Mouse (Mus musculus): ENCODE data around the gene Gm21887.
"Not testable (repeated sequence)": the region's sequence is repeated elsewhere in the genome, so short reads cannot be mapped to it uniquely, and the experiment has no call there.

The Gm21887 gene

DNA sequence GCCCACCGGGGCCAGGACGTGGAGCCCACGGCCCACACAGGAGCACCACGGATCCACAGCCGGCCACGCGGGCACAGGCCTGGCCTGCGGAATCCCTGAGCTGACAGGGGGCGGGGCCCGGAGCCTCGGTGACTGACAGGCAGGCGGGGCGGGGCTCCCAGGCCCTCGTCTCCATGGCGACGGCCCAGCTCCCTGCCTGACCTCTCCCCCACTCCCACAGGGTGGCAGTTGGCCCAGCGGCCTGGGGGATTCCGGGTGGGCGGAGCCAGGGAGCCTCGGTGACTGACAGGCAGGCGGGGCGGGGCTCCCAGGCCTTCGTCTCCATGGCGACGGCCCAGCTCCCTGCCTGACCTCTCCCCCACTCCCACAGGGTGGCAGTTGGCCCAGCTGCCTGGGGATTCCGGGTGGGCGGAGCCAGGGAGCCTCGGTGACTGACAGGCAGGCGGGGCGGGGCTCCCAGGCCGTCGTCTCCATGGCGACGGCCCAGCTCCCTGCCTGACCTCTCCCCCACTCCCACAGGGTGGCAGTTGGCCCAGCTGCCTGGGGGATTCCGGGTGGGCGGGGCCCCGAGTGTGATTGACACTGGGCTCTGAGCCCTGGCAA is 11.5 kb upstream of the Gm21887 start:
- peak; percentile 100 for DNase-seq (ENCODE audit: low spot score)

DNA sequence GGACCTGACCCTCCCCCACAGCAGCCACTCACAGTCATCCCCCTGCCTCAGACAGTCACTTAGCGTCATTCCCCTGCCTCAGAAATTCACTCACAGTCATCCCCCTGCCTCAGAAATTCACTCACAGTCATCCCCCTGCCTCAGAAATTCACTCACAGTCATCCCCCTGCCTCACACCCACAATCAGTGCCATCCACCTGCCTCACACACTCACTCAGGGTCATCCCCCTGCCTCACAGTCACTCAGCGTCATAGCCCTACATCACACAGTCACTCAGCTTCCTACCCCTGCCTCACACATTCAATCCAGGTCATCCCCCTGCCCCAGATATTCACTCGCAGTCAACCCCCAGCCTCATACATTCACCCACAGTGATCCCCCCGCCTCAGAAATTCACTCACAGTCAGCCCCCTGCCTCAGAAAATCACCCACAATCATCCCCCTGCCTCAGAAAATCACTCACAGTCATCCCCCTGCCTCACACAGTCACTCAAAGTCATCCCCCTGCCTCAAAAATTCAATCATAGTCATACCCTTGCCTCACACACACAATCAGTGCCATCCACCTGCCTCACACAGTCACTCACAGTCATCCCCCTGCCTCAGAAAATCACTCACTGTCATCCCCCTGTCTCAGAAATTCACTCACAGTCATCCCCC is 10.8 kb upstream of the Gm21887 start:
- not testable (repeated sequence) for DNase-seq (ENCODE audit: low spot score)

DNA sequence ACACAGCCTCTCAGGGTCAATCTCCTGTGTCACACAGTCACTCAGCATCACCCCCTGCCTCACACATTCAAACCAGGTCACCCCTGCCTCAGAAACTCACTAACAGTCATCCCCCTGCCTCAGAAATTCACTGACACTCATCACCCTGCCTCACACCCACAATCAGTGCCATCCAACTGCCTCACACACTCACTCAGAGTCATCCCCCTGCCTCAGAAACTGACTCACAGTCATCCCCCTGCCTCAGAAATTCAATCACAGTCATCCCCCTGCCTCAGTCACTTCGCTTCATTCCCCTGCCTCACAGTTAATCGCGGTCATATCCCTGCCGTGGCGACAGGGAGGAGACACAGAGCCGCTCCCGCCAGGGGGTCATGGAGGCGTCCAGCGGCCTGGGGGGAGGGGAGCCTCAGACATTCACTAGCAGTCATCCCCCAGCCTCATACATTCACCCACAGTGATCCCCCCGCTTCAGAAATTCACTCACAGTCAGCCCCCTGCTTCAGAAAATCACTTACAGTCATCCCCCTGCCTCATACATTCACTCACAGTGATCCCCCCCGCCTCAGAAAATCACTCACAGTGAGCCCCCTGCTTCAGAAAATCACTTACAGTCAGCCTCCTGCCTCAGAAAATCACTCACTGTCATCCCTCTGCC is 10.1 kb upstream of the Gm21887 start:
- DNase-seq (ENCODE audit: low spot score) = peak; percentile 85

DNA sequence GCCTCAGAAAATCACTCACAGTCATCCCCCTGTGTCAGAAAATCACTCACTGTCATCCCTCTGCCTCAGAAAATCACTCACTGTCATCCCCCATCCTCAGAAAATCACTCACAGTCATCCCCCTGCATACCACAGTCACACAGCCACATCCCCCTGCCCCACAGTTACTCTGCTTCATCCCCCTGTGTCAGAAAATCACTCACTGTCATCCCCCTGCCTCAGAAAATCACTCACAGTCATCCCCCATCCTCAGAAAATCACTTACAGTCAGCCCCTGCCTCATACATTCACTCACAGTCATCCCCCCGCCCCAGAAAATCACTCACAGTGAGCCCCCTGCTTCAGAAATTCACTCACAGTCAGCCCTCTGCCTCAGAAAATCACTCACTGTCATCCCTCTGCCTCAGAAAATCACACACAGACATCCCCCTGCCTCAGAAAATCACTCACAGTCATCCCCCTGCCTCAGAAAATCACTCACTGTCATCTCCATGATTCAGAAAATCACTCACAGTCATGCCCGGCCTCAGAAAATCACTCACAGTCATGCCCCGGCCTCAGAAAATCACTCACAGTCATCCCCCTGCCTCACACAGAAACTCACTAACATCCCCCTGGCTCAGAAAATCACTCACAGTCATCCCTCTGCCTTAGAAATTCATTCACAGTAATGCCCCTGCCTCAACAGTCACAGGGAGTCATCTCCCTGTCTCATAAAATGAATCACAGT is 9.4 kb upstream of the Gm21887 start:
- DNase-seq (ENCODE audit: low spot score) = not testable (repeated sequence)

DNA sequence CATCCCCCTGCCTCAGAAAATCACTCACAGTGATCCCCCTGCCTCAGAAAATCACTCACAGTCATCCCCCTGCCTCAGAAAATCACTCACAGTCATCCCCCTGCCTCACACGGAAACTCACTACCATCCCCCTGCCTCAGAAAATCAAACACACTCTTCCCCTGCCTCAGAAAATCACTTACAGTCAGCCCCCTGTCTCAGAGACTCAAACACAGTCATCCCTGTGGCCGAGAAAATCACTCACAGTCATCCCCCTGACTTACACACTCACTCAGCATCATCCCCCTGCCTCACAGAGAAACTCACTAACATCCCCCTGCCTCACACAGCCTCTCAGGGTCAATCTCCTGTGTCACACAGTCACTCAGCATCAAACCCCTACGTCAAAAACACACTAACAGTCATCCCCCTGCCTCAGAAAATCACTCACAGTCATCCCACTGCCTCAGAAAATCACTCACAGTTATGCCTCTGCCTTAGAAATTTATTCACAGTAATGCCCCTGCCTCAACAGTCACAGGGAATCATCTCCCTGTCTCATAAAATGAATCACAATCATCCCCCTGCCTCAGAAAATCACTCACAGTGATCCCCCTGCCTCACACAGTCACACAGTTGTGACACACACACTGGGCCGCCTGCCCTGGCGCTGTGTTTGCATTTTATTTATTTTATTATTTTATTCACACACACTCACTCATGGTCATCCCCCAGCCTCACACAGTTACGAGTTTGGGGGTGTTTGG is 8.6 kb upstream of the Gm21887 start:
- not testable (repeated sequence) for DNase-seq (ENCODE audit: low spot score)

DNA sequence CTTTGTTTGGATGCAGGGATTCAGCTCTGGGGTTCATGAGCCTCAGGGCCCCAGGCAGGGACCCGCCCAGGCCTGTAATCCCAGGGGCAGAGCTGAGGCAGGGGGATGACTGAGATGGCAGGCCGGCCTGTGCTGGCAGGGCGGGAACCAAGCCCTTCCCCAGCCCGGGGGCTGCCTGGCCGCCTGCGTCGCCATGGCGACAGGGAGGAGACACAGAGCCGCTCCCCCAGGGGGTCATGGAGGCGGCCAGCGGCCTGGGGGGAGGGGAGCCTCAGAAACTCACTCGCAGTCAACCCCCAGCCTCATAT is 8.1 kb upstream of the Gm21887 start:
- not testable (repeated sequence) for DNase-seq (ENCODE audit: low spot score)

DNA sequence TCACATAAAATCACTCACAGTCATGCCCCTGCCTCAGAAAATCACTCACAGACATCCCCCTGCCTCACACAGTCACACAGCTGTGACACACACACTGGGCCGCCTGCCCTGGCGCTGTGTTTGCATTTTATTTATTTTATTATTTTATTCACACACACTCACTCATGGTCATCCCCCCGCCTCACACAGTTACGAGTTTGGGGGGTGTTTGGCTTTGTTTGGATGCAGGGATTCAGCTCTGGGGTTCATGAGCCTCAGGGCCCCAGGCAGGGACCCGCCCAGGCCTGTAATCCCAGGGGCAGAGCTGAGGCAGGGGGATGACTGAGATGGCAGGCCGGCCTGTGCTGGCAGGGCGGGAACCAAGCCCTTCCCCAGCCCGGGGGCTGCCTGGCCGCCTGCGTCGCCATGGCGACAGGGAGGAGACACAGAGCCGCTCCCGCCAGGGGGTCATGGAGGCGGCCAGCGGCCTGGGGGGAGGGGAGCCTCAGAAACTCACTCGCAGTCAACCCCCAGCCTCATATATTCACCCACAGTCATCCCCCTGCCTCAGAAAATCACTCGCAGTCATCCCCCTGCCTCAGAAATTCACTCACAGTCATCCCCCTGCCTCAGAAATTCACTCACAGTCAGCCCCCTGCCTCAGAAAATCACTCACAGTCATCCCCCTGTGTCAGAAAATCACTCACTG is 6.8 kb upstream of the Gm21887 start:
- DNase-seq (ENCODE audit: low spot score) = not testable (repeated sequence)

DNA sequence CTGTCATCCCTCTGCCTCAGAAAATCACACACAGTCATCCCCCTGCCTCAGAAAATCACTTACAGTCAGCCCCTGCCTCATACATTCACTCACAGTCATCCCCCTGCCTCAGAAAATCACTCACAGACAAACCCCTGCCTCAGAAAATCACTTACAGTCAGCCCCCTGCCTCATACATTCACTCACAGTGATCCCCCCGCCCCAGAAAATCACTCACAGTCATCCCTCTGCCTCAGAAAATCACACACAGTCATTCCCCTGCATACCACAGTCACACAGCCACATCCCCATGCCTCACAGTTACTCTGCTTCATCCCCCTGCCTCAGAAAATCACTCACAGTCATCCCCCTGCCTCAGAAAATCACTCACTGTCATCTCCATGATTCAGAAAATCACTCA is 5.9 kb upstream of the Gm21887 start:
- DNase-seq (ENCODE audit: low spot score) = not testable (repeated sequence)

DNA sequence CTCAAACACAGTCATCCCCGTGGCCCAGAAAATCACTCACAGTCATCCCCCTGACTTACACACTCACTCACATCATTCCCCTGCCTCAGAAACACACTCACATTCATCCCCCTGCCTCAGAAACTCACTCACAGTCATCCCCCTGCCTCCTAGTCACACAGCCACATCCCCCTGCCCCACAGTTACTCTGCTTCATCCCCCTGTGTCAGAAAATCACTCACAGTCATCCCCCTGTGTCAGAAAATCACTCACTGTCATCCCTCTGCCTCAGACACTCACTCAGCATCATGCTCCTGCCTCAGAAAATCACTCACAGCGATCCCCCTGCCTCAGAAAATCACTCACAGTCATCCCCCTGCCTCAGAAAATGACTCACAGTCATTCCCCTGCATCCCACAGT is 5.2 kb upstream of the Gm21887 start:
- not testable (repeated sequence) for DNase-seq (ENCODE audit: low spot score)

DNA sequence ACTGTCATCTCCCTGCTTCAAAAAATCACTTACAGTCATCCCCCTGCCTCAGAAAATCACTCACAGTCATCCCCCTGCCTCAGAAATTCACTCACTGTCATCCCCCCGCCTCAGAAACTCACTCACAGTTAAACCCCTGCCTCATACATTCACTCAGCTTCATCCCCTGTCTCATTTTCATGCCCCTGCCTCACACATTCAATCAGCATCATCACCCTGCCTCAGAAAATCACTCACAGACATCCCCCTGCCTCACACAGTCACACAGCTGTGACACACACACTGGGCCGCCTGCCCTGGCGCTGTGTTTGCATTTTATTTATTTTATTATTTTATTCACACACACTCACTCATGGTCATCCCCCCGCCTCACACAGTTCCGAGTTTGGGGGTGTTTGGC is 4.7 kb upstream of the Gm21887 start:
- DNase-seq (ENCODE audit: low spot score) = not testable (repeated sequence)

DNA sequence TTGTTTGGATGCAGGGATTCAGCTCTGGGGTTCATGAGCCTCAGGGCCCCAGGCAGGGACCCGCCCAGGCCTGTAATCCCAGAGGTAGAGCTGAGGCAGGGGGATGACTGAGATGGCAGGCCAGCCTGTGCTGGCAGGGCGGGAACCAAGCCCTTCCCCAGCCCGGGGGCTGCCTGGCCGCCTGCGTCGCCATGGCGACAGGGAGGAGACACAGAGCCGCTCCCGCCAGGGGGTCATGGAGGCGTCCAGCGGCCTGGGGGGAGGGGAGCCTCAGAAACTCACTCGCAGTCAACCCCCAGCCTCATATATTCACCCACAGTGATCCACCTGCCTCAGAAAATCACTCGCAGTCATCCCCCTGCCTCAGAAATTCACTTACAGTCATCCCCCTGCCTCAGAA is 4.3 kb upstream of the Gm21887 start:
- DNase-seq (ENCODE audit: low spot score) = not testable (repeated sequence)

DNA sequence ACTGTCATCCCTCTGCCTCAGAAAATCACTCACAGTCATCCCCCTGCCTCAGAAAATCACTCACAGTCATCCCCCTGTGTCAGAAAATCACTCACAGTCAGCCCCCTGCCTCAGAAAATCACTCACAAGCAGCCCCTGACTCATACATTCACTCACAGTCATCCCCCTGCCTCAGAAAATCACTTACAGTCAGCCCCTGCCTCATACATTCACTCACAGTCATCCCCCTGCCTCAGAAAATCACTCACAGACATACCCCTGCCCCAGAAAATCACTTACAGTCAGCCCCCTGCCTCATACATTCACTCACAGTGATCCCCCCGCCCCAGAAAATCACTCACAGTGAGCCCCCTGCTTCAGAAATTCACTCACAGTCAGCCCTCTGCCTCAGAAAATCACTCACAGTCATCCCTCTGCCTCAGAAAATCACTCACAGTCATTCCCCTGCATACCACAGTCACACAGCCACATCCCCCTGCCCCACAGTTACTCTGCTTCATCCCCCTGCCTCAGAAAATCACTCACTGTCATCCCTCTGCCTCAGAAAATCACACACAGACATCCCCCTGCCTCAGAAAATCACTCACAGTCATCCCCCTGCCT is 3.7 kb upstream of the Gm21887 start:
- not testable (repeated sequence) for DNase-seq (ENCODE audit: low spot score)

DNA sequence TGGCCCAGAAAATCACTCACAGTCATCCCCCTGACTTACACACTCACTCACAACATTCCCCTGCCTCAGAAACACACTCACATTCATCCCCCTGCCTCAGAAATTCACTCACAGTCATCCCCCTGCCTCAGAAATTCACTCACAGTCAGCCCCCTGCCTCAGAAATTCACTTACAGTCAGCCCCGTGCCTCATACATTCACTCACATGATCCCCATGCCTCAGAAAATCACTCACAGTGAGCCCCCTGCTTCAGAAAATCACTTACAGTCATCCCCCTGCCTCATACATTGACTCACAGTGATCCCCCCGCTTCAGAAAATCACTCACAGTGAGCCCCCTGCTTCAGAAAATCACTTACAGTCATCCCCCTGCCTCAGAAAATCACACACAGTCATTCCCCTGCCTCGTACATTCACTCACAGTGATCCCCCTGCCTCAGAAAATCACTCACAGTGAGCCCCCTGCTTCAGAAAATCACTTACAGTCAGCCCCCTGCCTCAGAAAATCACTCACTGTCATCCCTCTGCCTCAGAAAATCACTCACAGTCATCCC is 2.7 kb upstream of the Gm21887 start:
- not testable (repeated sequence) for DNase-seq (ENCODE audit: low spot score)

DNA sequence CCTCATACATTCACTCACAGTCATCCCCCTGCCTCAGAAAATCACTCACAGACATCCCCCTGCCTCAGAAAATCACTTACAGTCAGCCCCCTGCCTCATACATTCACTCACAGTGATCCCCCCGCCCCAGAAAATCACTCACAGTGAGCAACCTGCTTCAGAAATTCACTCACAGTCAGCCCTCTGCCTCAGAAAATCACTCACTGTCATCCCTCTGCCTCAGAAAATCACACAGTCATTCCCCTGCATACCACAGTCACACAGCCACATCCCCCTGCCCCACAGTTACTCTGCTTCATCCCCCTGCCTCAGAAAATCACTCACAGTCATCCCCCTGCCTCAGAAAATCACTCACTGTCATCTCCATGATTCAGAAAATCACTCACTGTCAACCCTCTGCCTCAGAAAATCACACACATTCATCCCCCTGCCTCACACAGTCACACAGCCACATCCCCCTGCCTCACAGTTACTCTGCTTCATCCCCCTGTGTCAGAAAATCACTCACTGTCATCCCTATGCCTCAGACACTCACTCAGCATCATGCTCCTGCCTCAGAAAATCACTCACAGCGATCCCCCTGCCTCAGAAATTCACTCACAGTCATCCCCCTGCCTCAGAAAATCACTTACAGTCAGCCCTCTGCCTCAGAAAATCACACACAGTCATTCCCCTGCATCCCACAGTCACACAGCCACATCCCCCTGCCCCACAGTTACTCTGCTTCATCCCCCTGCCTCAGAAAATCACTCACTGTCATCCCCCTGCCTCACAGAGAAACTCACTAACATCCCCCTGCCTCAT is 1.9 kb upstream of the Gm21887 start:
- not testable (repeated sequence) for DNase-seq (ENCODE audit: low spot score)

DNA sequence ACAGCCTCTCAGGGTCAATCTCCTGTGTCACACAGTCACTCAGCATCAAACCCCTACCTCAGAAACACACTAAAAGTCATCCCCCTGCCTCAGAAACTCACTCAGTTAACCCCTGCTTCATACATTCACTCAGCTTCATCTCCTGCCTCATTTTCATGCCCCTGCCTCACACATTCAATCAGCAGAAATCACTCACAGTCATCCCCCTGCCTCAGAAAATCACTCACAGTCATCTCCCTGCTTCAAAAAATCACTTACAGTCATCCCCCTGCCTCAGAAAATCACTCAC is 1.3 kb upstream of the Gm21887 start:
- DNase-seq (ENCODE audit: low spot score) = not testable (repeated sequence)

DNA sequence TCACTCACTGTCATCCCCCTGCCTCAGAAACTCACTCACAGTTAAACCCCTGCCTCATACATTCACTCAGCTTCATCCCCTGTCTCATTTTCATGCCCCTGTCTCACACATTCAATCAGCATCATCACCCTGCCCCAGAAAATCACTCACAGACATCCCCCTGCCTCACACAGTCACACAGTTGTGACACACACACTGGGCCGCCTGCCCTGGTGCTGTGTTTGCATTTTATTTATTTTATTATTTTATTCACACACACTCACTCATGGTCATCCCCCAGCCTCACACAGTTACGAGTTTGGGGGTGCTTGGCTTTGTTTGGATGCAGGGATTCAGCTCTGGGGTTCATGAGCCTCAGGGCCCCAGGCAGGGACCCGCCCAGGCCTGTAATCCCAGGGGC is 875 bp upstream of the Gm21887 start:
- not testable (repeated sequence) for DNase-seq (ENCODE audit: low spot score)

DNA sequence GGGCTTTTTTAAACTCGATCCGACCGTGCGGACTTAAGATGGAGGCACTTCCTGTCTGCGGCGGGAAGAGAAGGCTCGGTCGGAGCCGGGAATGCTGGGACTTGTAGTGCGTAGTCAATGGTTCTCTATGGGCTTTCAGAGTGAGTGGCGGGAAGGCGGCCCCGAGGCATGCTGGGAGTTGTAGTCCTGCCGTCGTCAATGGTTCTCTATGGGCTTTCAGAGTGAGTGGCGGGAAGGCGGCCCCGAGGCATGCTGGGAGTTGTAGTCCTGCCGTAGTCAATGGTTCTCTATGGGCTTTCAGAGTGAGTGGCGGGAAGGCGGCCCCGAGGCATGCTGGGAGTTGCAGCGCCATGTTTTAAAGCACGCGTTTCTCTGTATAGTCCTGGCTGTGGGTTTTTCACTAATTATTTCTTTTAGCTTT is 352 bp downstream of the Gm21887 start:
- peak; percentile 100 for DNase-seq (ENCODE audit: low spot score)

DNA sequence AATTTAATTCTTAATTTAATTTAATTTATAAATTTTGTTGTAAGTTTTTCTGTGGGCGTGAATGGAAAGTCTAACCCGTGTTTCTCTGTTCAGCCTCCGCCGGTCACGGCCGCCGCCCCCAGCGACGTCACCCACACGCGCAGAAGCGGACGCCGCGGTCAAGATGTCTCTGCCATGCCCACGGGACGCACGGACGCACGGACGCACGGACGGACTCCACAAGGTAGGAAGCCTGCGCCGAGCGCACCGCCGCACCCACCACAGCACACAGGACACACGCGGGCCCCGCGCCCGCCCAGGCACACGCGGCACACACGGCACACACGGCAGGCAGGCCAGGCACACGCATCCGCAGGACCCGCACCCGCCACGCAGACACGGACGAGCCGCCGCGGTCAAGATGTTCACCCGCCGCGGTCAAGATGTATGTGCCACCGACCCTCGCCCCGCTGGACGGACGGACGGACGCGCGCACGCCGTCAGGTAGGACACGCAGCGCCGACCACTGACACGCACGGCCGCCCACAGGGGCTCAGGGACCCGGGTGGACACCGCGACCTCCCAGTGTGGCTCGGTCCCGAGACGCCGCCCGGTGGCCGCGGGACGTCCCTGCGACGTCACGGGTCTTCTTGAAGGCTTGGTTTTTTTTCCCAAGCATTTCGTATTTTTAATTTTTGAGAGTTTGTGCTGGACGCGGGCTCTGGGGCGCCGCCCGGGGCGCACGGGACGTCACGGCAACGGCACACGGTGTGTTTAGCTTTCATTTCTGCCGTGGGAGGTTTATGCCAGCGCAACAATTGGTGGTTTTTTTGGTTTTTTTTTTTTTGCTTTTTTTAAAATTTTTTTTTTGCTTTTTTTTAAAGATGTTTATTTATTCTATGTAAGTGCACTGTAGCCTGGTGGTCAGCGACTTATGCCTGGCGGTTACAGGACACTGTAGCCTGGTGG is 1.4 kb downstream of the Gm21887 start:
- DNase-seq (ENCODE audit: low spot score) = peak; percentile 84

DNA sequence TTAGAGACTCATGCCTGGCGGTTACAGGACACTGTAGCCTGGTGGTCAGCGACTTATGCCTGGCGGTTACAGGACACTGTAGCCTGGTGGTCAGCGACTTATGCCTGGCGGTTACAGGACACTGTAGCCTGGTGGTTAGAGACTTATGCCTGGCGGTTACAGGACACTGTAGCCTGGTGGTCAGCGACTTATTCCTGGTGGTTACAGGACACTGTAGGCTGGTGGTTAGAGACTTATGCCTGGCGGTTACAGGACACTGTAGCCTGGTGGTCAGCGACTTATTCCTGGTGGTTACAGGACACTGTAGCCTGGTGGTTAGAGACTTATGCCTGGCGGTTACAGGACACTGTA is 2.0 kb downstream of the Gm21887 start:
- not testable (repeated sequence) for DNase-seq (ENCODE audit: low spot score)

Data from retina, embryonic 14.5 days (tissue).